Mouse (Mus musculus) kidney, adult 10 weeks (tissue): ENCODE data around the gene Mpeg1. TPM values are rescaled to one million over a fixed set of nuclear protein-coding genes. Genes with fewer than 3 reads are reported as not detected.

Experiments used
- polyA plus RNA-seq: library from polyadenylated mRNA; stranded (reverse); fragments of 350-450 nt; fragmentation: Illumina TruSeq; extraction: RNeasy Lipid Tissue Mini Kit (QIAGEN cat#74804); gene quantifications from one replicate; pipeline ENCODE4 v1.2.3, GENCODE M21; 2014; ENCODE audit warnings: low read depth, low replicate concordance

Gene Mpeg1
- 12.6 TPM for polyA plus RNA-seq

DNA sequence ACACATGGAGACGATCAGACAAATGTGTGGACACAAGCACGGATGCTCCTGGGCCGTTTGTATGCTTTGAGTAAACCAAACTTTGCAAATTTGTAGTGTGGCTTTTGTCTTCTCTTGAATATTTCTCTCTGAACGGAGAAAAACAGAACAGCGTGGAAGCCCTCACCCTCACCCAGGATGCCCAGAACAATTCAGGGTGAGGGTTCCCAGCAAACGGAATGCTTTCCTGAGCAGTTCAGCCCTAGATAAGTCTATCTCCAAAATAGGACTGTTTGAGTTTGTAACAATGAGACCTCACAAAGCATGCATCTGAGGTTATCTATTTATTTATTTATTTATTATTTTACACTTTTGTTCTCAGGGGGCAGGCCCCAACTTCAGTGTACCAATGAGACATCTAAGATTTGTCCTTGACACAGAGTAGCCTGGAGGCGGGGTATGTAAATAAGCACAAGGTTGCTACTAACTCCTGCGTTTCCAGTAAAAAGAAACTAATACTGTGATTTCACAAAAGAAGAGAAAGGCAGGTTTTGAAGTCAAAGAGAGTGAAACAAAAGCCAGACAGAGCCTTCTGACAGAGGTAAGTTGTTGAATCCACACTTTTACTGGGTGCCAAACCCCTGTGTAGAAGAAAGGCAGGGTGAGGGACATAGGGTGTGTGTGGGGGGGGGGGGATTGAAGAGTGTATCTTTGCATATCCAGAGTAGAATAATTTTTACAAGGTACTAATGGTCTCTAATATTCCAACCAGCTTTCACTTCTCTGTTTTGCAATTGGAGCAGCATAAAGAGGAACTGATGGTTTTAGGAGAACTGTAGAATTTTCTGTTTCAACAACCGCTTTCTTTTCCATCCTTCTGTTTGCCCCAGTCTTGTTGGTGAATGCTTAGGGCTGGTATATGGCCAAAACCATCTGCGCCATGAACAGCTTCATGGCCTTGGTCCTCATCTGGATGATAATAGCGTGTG is at the start of gene Mpeg1:
TSS of gene Mpeg1 (plus strand) at position 498 of the 968 bp plus-strand sequence.

DNA sequence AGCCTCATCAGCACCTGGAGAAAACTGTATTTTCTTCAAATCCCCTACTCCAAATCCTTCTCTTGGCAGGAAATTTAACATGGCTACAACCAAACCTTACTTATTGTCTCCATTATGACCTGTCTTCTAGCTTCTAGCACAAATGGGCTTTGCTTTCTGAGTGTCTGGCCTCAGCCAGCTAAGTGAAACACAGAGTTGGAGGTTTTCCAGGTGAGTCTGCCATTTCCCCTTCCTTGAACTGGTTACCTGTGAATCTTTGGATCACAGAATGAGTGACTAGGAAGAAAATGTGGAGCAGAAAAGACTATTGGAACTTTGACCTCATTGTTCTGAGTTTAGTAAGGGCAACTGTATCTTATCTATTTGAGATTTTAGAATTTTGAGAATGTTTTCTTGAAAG is 43.2 kb upstream of the Mpeg1 start, which contains the start of gene Olfr1441:
TSS of gene Olfr1441 (plus strand) at position 73 of the 400 bp plus-strand sequence.

DNA sequence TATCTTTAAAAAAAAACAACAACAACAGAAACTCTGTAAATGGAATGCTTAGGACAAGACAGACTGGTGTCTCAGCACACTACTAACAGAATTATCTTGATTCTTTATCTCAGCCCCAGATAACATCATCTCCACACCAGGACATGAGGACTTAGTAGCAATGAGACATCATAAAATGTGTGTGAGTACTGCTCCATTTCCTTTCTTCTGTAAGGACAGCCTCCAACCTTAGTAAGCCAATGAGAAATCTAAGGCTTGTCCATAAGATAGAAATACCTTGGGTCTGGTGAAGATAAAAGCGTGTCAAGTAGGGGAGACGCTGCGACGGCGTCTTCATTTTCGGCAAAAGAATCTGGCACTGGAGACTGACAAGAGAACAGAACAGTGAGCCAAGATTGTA is 33.0 kb upstream of the Mpeg1 start, which contains the start of gene Pfpl:
TSS of gene Pfpl (plus strand) at position 301 of the 400 bp plus-strand sequence.

DNA sequence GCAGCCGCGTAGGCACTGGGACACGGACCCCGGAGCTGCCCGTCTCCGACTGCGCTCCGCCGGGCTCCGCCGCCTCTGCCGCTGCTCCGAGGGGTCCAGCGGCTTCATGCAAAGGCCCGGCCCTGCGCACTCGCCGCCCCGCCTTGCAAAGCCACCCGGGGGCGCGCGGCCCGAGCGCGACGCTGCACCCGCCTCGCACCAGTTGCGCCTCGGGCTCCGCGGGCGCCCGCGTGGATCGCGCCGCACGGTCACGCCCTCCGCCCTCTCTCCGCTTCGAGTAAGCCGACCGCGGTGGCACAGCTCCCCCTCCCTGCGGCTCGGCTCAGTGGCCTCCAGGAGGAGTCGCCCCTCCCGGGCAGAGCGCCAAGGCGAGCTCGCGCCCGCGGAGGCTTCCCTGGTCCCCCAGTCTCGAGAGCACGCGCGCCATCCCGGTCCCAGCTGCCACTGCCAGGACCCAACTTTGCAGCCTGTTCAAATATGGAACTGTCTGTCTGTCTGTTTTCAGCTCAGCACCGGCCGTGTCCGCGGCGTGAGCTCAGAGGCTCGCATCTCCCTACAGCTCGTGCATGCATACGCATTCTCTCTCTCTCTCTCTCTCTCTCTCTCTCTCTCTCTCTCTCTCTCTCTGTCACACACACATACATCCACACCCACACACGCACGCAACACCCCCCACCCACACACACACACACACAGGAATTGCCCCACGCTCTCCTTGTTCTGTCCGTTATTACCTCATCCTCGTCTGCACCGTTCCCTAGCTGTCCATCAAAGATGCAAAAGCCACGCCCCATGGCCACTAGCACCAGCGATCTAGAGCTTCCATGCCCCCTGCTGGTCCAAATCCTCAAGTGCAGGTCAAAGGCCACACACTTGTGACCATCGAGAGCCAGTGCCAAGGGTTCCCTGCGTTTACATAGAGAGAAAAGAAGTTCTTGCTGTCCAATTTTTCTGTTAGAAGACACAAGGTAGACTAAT is 41.1 kb downstream of the Mpeg1 start, which contains the start of gene Dtx4:
TSS of gene Dtx4 (minus strand) at position 85 of the 978 bp plus-strand sequence.

Other genes with a start within 250 kb of the Mpeg1 start
- not detected for gene Olfr1432, start 228.2 kb upstream of the Mpeg1 start, polyA plus RNA-seq
- not detected for gene Olfr262, start 219.1 kb upstream of the Mpeg1 start, polyA plus RNA-seq
- not detected for gene Olfr235, start 199.7 kb upstream of the Mpeg1 start, polyA plus RNA-seq
- gene Olfr1434, start 180.9 kb upstream of the Mpeg1 start, polyA plus RNA-seq = not detected
- gene Olfr1436, start 161.6 kb upstream of the Mpeg1 start, polyA plus RNA-seq = not detected
- gene Olfr1437, start 135.7 kb upstream of the Mpeg1 start, polyA plus RNA-seq = not detected
- gene Olfr1438-ps1, start 124.9 kb upstream of the Mpeg1 start, polyA plus RNA-seq = not detected
- not detected for gene Olfr1440, start 73.5 kb upstream of the Mpeg1 start, polyA plus RNA-seq
- not detected for gene Olfr1441, start 43.3 kb upstream of the Mpeg1 start, polyA plus RNA-seq
- gene Pfpl, start 32.9 kb upstream of the Mpeg1 start, polyA plus RNA-seq = not detected
- 15.2 TPM for gene Dtx4, start 40.7 kb downstream of the Mpeg1 start, polyA plus RNA-seq
- 7.9 TPM for gene Fam111a, start 85.0 kb downstream of the Mpeg1 start, polyA plus RNA-seq
- gene Gm4952, start 139.2 kb downstream of the Mpeg1 start, polyA plus RNA-seq = 9.9 TPM
- 2,240 TPM for gene Glyat, start 172.5 kb downstream of the Mpeg1 start, polyA plus RNA-seq
- gene Olfr1442, start 209.7 kb downstream of the Mpeg1 start, polyA plus RNA-seq = 1.2 TPM
- not detected for gene Olfr1443, start 217.3 kb downstream of the Mpeg1 start, polyA plus RNA-seq
- 3,688 TPM for gene Keg1, start 235.0 kb downstream of the Mpeg1 start, polyA plus RNA-seq